Mouse (Mus musculus) midbrain, embryonic 16.5 days (tissue): ENCODE data around the gene Gm17416. TPM values are rescaled to one million over a fixed set of nuclear protein-coding genes. Genes with fewer than 3 reads are reported as not detected.

Experiments used
- ATAC-seq: fragments of 200-750 bp; cut with Nextera tagmentation; 2 replicates; pipeline ENCODE4 v1.8.0; 2017; ENCODE audit warnings: moderate TSS enrichment
- H3K27ac ChIP-seq: fragments of 300-500 bp; sonication (generic); 2 replicates; pipeline ENCODE4 v1.5.1; 2014; ENCODE audit warnings: mild to moderate bottlenecking, low read length, mixed read lengths
- H3K27me3 ChIP-seq: fragments of 300-500 bp; sonication (generic); 2 replicates; pipeline ENCODE4 v1.6.1; 2014; ENCODE audit warnings: low read depth, low read length, mixed read lengths; ENCODE audit not compliant: control insufficient read depth, insufficient read depth
- H3K36me3 ChIP-seq: fragments of 300-500 bp; sonication (generic); 2 replicates; pipeline ENCODE4 v1.6.1; 2014; ENCODE audit warnings: mild to moderate bottlenecking, low read length, moderate library complexity, mixed read lengths; ENCODE audit not compliant: control insufficient read depth, insufficient read depth
- H3K4me1 ChIP-seq: fragments of 300-500 bp; sonication (generic); 2 replicates; pipeline ENCODE4 v1.6.1; 2014; ENCODE audit warnings: mild to moderate bottlenecking, low read length, mixed read lengths; ENCODE audit not compliant: control insufficient read depth, insufficient read depth
- H3K4me2 ChIP-seq: fragments of 300-500 bp; sonication (generic); 2 replicates; pipeline ENCODE4 v1.6.1; 2014; ENCODE audit warnings: mild to moderate bottlenecking, low read length, mixed read lengths
- H3K4me3 ChIP-seq: fragments of 300-500 bp; sonication (generic); 2 replicates; pipeline ENCODE4 v1.5.1; 2014; ENCODE audit warnings: low read depth, mild to moderate bottlenecking, low read length, moderate library complexity, mixed read lengths
- H3K9ac ChIP-seq: fragments of 300-500 bp; sonication (generic); 2 replicates; pipeline ENCODE4 v1.6.1; 2014; ENCODE audit warnings: low read depth, low read length, mixed read lengths
- H3K9me3 ChIP-seq: fragments of 300-500 bp; sonication (generic); replicated peaks from 2 replicates; pipeline ENCODE4 v1.6.1; 2014; ENCODE audit warnings: mild to moderate bottlenecking, low read length, mixed read lengths; ENCODE audit not compliant: control insufficient read depth, poor library complexity, severe bottlenecking
- WGBS: fragments of 180-500 bp; shearing (Covaris S2); extraction: QIAGEN DNeasy Blood & Tissue Kit; methylation state at CpG from one replicate; pipeline ENCODE4 v1.1.7; 2014; 5-methylcytosine and 5-hydroxymethylcytosine counted together
- polyA plus RNA-seq: library from polyadenylated mRNA; unstranded; fragments of >200 nt; fragmentation: Nextera tagmentation; extraction: Ambion mirVana; gene quantifications from 2 replicates; pipeline ENCODE4 v1.2.1, GENCODE M21; 2015

Gm17416 gene
- not detected in 2 replicates for polyA plus RNA-seq

DNA sequence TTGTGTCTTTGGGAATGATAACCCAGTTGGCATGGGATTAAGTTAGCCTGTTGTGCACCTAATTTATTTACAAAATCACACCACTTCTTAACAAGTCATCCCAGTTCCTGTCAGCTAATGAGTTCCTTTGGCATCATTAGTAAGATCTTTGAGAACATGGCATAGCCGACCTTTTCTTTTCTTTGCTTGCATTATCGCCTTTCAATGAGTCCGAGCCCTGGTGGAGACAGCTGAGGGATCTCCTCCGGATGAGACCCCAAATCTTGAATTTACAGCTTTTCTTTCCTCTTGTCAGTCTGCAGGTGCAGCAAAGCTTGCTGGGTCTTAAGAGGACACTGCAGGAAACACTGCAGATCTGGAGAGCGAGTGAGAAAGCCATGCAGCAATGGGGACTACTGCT lies at the start of gene Gm17416:
TSS of gene Gm17416 (plus strand) at position 301 of the 400 bp plus-strand sequence.
- H3K27ac ChIP-seq = no peak within 1 kb of the TSS
- H3K4me3 ChIP-seq = no peak within 1 kb of the TSS
- H3K4me2 ChIP-seq = no peak within 1 kb of the TSS
- no peak for ATAC-seq
- no peaks in the 10 kb centered on the region for H3K4me1 ChIP-seq
- 87% methylated on average over 5 of the region's 5 CpGs for WGBS
- no peaks in the 10 kb centered on the region for H3K9me3 ChIP-seq
- no peaks in the 10 kb centered on the region for H3K27me3 ChIP-seq
- H3K9ac ChIP-seq = no peak within 1 kb of the TSS
- H3K36me3 ChIP-seq = no peaks in the 10 kb centered on the region

DNA sequence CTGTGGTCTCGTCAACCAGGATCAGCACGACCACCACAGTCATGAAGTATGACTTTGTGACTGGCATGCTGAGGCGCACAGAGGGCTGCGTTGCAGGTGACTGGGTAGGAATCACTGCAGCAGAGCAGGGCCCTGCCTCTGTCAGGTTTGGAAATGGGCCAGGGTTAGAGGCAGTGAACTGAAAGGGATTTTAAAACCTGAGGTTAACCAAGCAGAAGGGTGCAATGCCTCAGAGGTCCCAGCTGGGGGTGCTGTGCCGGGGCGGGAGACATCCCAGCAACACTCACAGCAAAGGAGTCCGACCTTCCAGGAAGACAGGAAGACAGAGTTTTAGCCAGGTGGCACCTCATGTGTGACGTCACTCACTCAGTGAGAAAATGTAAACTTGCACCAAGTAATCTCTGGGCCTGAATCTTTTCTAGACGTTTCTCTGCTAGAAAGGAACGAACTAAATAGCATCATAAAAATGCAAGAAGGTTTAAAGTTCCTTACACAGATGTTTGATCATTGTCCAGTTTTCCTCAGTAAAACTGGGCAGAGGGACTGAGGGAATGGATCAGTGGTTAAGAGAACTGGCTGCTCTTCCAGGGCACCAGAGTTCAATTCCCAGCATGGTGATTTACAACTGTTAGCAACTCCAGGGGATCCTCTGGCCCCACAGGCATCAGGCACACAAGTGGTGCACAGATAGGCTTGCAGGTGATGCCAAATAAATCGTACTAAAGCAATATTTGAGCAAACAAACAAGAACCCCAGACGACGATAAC lies 29.0 kb upstream of the Gm17416 start, which contains the start of gene Defb29:
TSS of gene Defb29 (minus strand) at position 155 of the 767 bp plus-strand sequence.
- H3K4me3 ChIP-seq = no peak within 1 kb of the TSS
- no peak within 1 kb of the TSS for H3K9ac ChIP-seq
- WGBS = 57% methylated on average over 13 of the region's 13 CpGs
- H3K4me2 ChIP-seq = no peak within 1 kb of the TSS
- no peak within 1 kb of the TSS for H3K27ac ChIP-seq
- no peaks in the 10 kb centered on the region for H3K36me3 ChIP-seq
- ATAC-seq = no peak
- H3K9me3 ChIP-seq = no peaks in the 10 kb centered on the region; the same call in 1 of the 2 replicates
- no peaks in the 10 kb centered on the region for H3K4me1 ChIP-seq
- no peaks in the 10 kb centered on the region for H3K27me3 ChIP-seq

DNA sequence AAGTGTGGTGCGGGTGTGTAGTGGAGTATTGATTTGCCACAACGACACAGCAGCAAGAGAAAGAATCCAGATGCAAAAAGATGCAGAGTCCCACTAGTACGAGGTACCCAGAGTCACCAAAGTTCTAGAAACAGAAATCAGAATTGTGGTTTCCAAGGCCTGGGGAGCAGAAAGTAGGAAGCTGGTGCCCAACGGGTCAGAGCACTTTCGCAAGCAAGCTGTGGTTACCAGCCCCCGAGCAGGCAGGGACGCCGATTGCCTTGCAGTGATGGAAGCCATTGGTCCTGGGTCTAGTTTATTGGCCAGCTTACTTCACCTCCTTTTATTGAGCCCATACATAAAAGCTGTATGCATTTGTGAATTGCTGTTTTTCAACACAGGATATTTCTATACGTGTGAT lies 27.2 kb upstream of the Gm17416 start:
- H3K4me1 ChIP-seq = no peaks in the 10 kb centered on the region
- H3K4me3 ChIP-seq = no peak overlapping the region
- WGBS = 87% methylated on average over 9 of the region's 9 CpGs
- no peaks in the 10 kb centered on the region for H3K27me3 ChIP-seq
- no peak overlapping the region for H3K27ac ChIP-seq
- H3K9me3 ChIP-seq = no peaks in the 10 kb centered on the region; the same call in 1 of the 2 replicates
- no peak overlapping the region for H3K4me2 ChIP-seq
- ATAC-seq = no peak
- H3K36me3 ChIP-seq = no peaks in the 10 kb centered on the region
- no peak overlapping the region for H3K9ac ChIP-seq

DNA sequence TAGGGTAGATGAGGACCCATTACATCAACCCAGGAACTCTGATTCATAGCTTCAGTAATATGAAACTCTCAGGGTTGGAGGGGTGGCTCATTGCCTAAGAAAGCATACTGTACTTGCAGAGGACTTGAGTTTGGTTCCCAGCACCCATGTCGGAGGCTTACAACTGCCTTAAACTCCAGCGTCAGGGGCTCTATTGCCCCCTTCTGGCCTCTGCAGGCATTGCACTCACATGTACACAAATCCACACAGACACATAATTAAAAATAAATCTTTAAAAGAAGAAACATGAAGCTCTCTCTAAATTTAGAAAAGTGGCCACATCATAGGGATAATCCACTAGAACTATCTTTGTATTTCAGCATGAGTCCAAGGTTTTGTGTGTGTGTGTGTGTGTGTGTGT lies 26.2 kb upstream of the Gm17416 start:
- H3K27ac ChIP-seq = no peak overlapping the region
- no peak overlapping the region for H3K4me2 ChIP-seq
- no peak overlapping the region for H3K4me3 ChIP-seq
- no peaks in the 10 kb centered on the region for H3K27me3 ChIP-seq
- no peaks in the 10 kb centered on the region for H3K36me3 ChIP-seq
- H3K4me1 ChIP-seq = no peaks in the 10 kb centered on the region
- no peak overlapping the region for H3K9ac ChIP-seq
- 81% methylated on average over 2 of the region's 2 CpGs for WGBS
- H3K9me3 ChIP-seq = no peaks in the 10 kb centered on the region; the same call in 1 of the 2 replicates
- no peak for ATAC-seq

DNA sequence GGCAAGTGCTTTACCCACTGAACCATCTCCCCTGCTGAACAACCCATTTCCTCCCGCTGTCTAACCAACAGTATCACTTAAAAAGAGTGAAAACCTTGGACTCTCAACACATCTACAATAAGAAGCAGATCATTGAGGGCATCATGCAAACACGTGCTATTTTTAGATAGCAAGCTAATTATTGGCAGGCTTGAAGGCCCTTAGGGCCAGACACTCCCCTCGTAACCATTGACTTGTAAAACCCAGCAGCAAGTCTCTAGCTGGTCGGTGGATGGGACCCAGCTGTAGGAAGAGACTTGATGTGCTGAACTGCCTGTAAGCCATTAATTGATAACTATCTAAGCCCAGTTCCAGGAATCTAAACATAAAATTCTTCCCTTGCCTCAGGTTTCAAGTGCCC lies 25.7 kb upstream of the Gm17416 start:
- no peaks in the 10 kb centered on the region for H3K27me3 ChIP-seq
- no peak for ATAC-seq
- no peak overlapping the region for H3K4me3 ChIP-seq
- no peak overlapping the region for H3K4me2 ChIP-seq
- H3K9ac ChIP-seq = no peak overlapping the region
- H3K9me3 ChIP-seq = no peaks in the 10 kb centered on the region; the same call in 1 of the 2 replicates
- no peak overlapping the region for H3K27ac ChIP-seq
- WGBS = 84% methylated on average over 4 of the region's 4 CpGs
- no peaks in the 10 kb centered on the region for H3K4me1 ChIP-seq
- H3K36me3 ChIP-seq = no peaks in the 10 kb centered on the region

DNA sequence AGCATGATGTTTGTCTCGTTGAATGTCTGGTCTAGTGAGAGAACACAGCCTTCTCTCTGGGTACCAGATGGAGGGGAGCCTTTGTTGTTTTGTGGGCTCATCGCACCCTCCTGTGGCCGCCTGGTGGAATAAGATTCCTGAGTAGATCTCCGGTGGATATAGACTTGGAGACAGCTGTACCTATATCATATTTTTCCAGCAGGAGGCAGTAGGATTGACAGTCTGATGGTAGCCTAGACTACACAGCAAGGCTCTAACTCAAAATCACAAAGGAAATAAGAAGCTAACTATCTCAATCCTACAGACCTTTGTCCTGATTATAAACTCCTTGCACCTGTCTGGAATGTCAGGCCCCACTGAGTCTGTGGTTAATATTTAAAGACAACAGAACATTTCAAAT lies 24.4 kb upstream of the Gm17416 start:
- Histone ChIP-seq H3K9me3 (no peaks in the 10 kb centered on the region; the same call in 1 of the 2 replicates), H3K4me1 (no peaks in the 10 kb centered on the region), H3K27ac (no peak overlapping the region), H3K4me2 (no peak overlapping the region), H3K4me3 (no peak overlapping the region), H3K36me3 (no peaks in the 10 kb centered on the region), H3K27me3 (no peaks in the 10 kb centered on the region), H3K9ac (no peak overlapping the region)
- 27% methylated on average over 4 of the region's 4 CpGs for WGBS
- peak; percentile 32; the same call in 1 of the 2 replicates for ATAC-seq

DNA sequence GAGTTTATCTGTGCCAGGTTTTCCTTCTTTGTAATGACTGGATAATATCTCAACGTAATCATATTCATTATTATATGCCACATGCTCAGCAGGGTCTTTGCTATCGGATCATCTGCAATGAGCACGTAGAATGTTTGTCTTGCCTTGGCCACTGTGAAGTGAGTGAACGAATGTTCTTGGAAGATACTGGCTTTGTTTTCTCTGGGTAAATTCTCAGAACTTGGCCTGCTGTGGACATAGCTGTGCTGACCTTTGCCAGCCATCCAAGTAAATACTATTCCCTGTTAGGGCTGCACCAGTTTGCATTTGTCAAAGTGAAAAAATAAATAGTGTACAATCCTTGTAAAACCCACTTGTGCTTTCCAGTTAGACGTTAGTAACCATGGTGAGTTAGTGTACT lies 21.0 kb upstream of the Gm17416 start:
- H3K4me1 ChIP-seq = no peaks in the 10 kb centered on the region
- no peak overlapping the region for H3K27ac ChIP-seq
- H3K27me3 ChIP-seq = no peaks in the 10 kb centered on the region
- H3K36me3 ChIP-seq = no peaks in the 10 kb centered on the region
- 78% methylated on average over 5 of the region's 5 CpGs for WGBS
- no peak for ATAC-seq
- no peaks in the 10 kb centered on the region for H3K9me3 ChIP-seq
- no peak overlapping the region for H3K4me2 ChIP-seq
- H3K4me3 ChIP-seq = no peak overlapping the region
- no peak overlapping the region for H3K9ac ChIP-seq

DNA sequence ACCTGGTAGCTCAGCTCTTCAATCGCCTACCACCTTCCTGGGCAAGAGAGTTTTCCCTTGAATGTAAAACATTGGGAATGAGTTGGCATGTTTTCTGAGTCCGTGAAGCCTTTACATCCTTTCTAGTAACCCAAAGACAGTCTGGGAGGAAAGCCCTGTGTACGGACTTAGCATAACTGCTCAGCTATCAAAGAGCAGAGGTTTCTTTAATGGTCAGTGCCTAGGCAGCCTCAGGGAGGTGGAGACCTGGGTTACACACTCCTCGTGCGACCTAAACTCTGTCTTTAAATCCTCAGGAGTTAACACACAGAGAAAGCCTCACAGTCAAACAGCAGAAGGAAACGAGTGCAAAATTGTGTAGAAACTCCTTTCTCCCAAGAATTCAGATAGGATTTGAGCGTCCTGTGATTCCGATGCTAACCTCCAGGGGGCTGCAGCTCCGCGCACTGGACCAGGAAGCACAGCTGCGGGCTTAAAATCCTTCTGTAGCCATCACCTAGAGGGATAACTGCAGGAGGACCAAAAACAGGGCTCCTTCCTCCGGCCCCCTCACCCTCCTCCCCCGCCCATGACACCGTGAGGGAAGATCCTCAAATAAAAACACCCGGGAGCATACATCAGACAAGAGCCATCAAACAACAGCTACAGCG lies 15.2 kb upstream of the Gm17416 start:
- H3K4me3 ChIP-seq = peak overlapping the region; percentile 20; the same call in 1 of the 2 replicates
- H3K9ac ChIP-seq = no peak overlapping the region
- H3K4me2 ChIP-seq = peak overlapping the region; percentile 54
- no peaks in the 10 kb centered on the region for H3K9me3 ChIP-seq
- no peak overlapping the region for H3K27ac ChIP-seq
- H3K4me1 ChIP-seq = peaks cover 3% of the 10 kb centered on the region; the same call in 1 of the 2 replicates
- H3K27me3 ChIP-seq = no peaks in the 10 kb centered on the region
- no peaks in the 10 kb centered on the region for H3K36me3 ChIP-seq
- ATAC-seq = no peak
- 11% methylated on average over 16 of the region's 16 CpGs for WGBS

DNA sequence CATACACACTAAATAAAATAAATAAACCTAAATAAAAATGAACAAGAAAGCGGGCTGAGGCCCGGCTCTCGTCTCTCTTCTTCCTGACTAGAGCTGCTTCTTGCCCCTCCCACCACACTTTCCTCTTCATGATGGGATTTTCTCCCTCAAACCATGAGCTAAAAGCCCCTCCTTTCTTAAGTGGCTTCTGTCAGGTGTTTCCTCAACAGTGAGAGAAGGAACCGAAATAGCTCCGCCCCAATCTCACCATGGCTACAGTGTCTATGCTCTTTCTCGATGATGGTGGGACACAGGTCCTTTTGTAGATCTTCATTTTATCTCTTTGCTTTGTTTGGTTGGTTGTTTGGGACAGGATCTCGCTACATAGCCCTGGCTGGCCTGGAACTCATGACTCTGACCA lies 12.5 kb upstream of the Gm17416 start:
- H3K4me2 ChIP-seq = no peak overlapping the region
- H3K9ac ChIP-seq = no peak overlapping the region
- H3K4me1 ChIP-seq = peaks cover 3% of the 10 kb centered on the region; the same call in 1 of the 2 replicates
- no peak overlapping the region for H3K27ac ChIP-seq
- no peaks in the 10 kb centered on the region for H3K36me3 ChIP-seq
- no peaks in the 10 kb centered on the region for H3K9me3 ChIP-seq
- 93% methylated on average over 7 of the region's 7 CpGs for WGBS
- ATAC-seq = no peak
- no peak overlapping the region for H3K4me3 ChIP-seq
- no peaks in the 10 kb centered on the region for H3K27me3 ChIP-seq
